Mouse (Mus musculus): ENCODE results near the gene Nid1. TPM values are rescaled to one million over a fixed set of nuclear protein-coding genes. Genes with fewer than 3 reads are reported as not detected.

Gene Nid1
- polyA plus RNA-seq, 1 experiment = 0.88 TPM

GRCm38 (mm10) chr13:13481875-13482674, 44.7 kb downstream of the Nid1 start:
- no peak overlapping the region for H3K4me3 ChIP-seq (ENCODE audit: insufficient read depth, low read length)
- TF ChIP-seq POLR2A (IDR thresholded peaks at IDR 0.05; ENCODE audit: borderline replicate concordance, low read depth, low read length) (no peak), CTCF (IDR thresholded peaks at IDR 0.05; ENCODE audit: low read depth, low read length) (no peak)
- H3K27ac ChIP-seq (ENCODE audit: insufficient read depth, low read depth, low read length) = no peak overlapping the region
- no peaks in the 10 kb centered on the region for H3K4me1 ChIP-seq (ENCODE audit: control insufficient read depth, insufficient read depth, low read length)

GRCm38 (mm10) chr13:13484351-13484751, 47.0 kb downstream of the Nid1 start:
- no peak for TF ChIP-seq POLR2A (IDR thresholded peaks at IDR 0.05; ENCODE audit: borderline replicate concordance, low read depth, low read length)
- TF ChIP-seq CTCF (IDR thresholded peaks at IDR 0.05; ENCODE audit: low read depth, low read length) = no peak
- Histone ChIP-seq H3K27ac (ENCODE audit: insufficient read depth, low read depth, low read length) (no peak overlapping the region), H3K4me1 (ENCODE audit: control insufficient read depth, insufficient read depth, low read length) (no peaks in the 10 kb centered on the region)

GRCm38 (mm10) chr13:13484883-13485282, 47.5 kb downstream of the Nid1 start:
- Histone ChIP-seq H3K27ac (ENCODE audit: insufficient read depth, low read depth, low read length) (no peak overlapping the region), H3K4me1 (ENCODE audit: control insufficient read depth, insufficient read depth, low read length) (no peaks in the 10 kb centered on the region), H3K4me3 (ENCODE audit: insufficient read depth, low read length) (no peak overlapping the region)
- TF ChIP-seq CTCF (IDR thresholded peaks at IDR 0.05; ENCODE audit: low read depth, low read length) (no peak), POLR2A (IDR thresholded peaks at IDR 0.05; ENCODE audit: borderline replicate concordance, low read depth, low read length) (no peak)

More at GRCm38 (mm10) chr13:13484351-13484751, 47.0 kb downstream of the Nid1 start:
- H3K4me3 ChIP-seq (ENCODE audit: insufficient read depth, low read length) = no peak overlapping the region

- no peak for TF ChIP-seq POLR2A (IDR thresholded peaks at IDR 0.05; ENCODE audit: borderline replicate concordance, low read depth, low read length)
- TF ChIP-seq CTCF (IDR thresholded peaks at IDR 0.05; ENCODE audit: low read depth, low read length) = no peak
- no peaks in the 10 kb centered on the region for H3K4me1 ChIP-seq (ENCODE audit: control insufficient read depth, insufficient read depth, low read length)
Observed at GRCm38 (mm10) chr13:13485682-13486081, 48.3 kb downstream of the Nid1 start.

GRCm38 (mm10) chr13:13487851-13488250, 50.5 kb downstream of the Nid1 start:
- TF ChIP-seq CTCF (IDR thresholded peaks at IDR 0.05; ENCODE audit: low read depth, low read length) (no peak), POLR2A (IDR thresholded peaks at IDR 0.05; ENCODE audit: borderline replicate concordance, low read depth, low read length) (no peak)
- Histone ChIP-seq H3K27ac (ENCODE audit: insufficient read depth, low read depth, low read length) (no peak overlapping the region), H3K4me3 (ENCODE audit: insufficient read depth, low read length) (no peak overlapping the region), H3K4me1 (ENCODE audit: control insufficient read depth, insufficient read depth, low read length) (no peaks in the 10 kb centered on the region)

More at GRCm38 (mm10) chr13:13485682-13486081, 48.3 kb downstream of the Nid1 start:
- no peak overlapping the region for H3K4me3 ChIP-seq (ENCODE audit: insufficient read depth, low read length)
- H3K27ac ChIP-seq (ENCODE audit: insufficient read depth, low read depth, low read length) = no peak overlapping the region

DNA sequence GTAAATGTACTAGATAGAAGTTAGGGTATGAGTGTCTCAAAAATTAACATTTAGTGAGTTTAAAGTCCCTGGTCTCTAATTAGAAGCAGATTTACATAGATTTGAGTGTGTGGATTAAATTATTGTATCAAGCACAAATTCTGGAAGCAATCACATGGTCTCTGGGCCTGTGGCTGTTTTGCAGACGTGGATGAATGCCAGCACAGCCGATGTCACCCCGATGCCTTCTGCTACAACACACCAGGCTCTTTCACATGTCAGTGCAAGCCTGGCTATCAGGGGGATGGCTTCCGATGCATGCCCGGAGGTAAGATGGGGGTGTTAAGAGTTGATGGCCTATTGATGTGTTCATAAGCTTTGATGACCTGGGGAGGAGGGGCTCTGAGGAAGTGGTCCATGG, 52.5 kb downstream of the Nid1 start:
- H3K4me1 ChIP-seq (ENCODE audit: control insufficient read depth, insufficient read depth, low read length) = no peaks in the 10 kb centered on the region
- H3K4me3 ChIP-seq (ENCODE audit: insufficient read depth, low read length) = no peak overlapping the region
- TF ChIP-seq POLR2A (IDR thresholded peaks at IDR 0.05; ENCODE audit: borderline replicate concordance, low read depth, low read length) (no peak), CTCF (IDR thresholded peaks at IDR 0.05; ENCODE audit: low read depth, low read length) (no peak)
- H3K27ac ChIP-seq (ENCODE audit: insufficient read depth, low read depth, low read length) = no peak overlapping the region

DNA sequence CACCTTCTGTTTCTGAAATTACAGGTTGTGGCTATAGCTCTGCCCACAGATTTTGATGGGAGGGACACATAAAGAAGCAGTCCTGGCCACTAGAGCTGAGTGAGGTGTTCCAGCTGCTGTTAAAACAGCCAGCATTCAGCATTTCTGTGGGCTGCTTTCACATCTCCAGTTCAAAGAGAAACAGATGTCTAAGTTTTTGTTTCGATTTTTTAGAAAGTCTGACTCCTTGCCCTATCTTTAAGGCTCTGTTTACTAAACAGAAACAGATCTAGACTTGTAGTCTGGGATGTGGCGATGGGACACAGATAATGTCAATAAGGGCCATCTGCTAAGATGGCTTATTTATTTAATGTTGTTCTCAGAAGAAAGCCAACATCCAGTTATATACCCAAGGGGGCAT, 54.8 kb downstream of the Nid1 start:
- TF ChIP-seq CTCF (IDR thresholded peaks at IDR 0.05; ENCODE audit: low read depth, low read length) (no peak), POLR2A (IDR thresholded peaks at IDR 0.05; ENCODE audit: borderline replicate concordance, low read depth, low read length) (no peak)
- H3K27ac ChIP-seq (ENCODE audit: insufficient read depth, low read depth, low read length) = no peak overlapping the region
- H3K4me3 ChIP-seq (ENCODE audit: insufficient read depth, low read length) = no peak overlapping the region
- no peaks in the 10 kb centered on the region for H3K4me1 ChIP-seq (ENCODE audit: control insufficient read depth, insufficient read depth, low read length)

GRCm38 (mm10) chr13:13493517-13493916, 56.2 kb downstream of the Nid1 start:
- H3K27ac ChIP-seq (ENCODE audit: insufficient read depth, low read depth, low read length) = no peak overlapping the region
- H3K4me3 ChIP-seq (ENCODE audit: insufficient read depth, low read length) = no peak overlapping the region
- H3K4me1 ChIP-seq (ENCODE audit: control insufficient read depth, insufficient read depth, low read length) = no peaks in the 10 kb centered on the region
- no peak for TF ChIP-seq POLR2A (IDR thresholded peaks at IDR 0.05; ENCODE audit: borderline replicate concordance, low read depth, low read length)
- no peak for TF ChIP-seq CTCF (IDR thresholded peaks at IDR 0.05; ENCODE audit: low read depth, low read length)

DNA sequence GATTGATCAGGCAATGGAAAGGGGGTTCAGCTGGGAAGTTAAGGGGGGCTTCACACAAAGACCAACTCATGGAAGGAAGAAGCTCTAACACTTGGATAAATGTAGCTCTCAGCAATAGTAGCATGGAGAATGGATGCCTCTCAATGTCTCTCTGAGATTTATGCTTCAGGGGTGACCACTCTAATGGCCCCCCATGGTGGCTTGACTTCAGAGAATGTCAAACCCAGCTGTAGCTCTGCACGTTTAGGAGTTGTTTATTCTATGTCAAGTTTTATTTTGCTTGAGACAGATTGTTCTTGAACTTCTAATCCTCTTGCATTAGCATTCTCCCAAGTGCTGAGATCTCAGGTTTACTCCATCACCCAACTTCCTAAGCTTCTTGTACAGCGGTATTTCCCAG, 60.7 kb downstream of the Nid1 start:
- TF ChIP-seq POLR2A (IDR thresholded peaks at IDR 0.05; ENCODE audit: borderline replicate concordance, low read depth, low read length) (no peak), CTCF (IDR thresholded peaks at IDR 0.05; ENCODE audit: low read depth, low read length) (no peak)
- H3K4me3 ChIP-seq (ENCODE audit: insufficient read depth, low read length) = no peak overlapping the region
- H3K27ac ChIP-seq (ENCODE audit: insufficient read depth, low read depth, low read length) = no peak overlapping the region
- H3K4me1 ChIP-seq (ENCODE audit: control insufficient read depth, insufficient read depth, low read length) = no peaks in the 10 kb centered on the region; the same call in 1 of the 2 replicates

- H3K27ac ChIP-seq (ENCODE audit: insufficient read depth, low read depth, low read length) = no peak overlapping the region
- no peaks in the 10 kb centered on the region; the same call in 1 of the 2 replicates for H3K4me1 ChIP-seq (ENCODE audit: control insufficient read depth, insufficient read depth, low read length)
- no peak overlapping the region for H3K4me3 ChIP-seq (ENCODE audit: insufficient read depth, low read length)
- TF ChIP-seq POLR2A (IDR thresholded peaks at IDR 0.05; ENCODE audit: borderline replicate concordance, low read depth, low read length) = no peak
- TF ChIP-seq CTCF (IDR thresholded peaks at IDR 0.05; ENCODE audit: low read depth, low read length) = no peak
Observed at GRCm38 (mm10) chr13:13502406-13502805, 65.1 kb downstream of the Nid1 start.

Measured in bone marrow macrophage, adult 2 months (primary cell).